Mouse (Mus musculus) CD4-positive, CD25-positive, alpha-beta regulatory T cell, adult 2 months (primary cell): ENCODE results near the gene Gm8068.
"Not testable (repeated sequence)": the region's sequence is repeated elsewhere in the genome, so short reads cannot be mapped to it uniquely, and the experiment has no call there.

Experiments
- DNase-seq: peaks from one replicate; pipeline ENCODE4 v3.0.0-alpha.2; 2012; ENCODE audit warnings: low read depth, low spot score

The Gm8068 gene

GRCm38 (mm10) chr14:41701785-41702184 is at the start of gene Gm8068:
Gene Gm8068 (minus strand): TSS chr14:41701885.
- not testable (repeated sequence) for DNase-seq

- DNase-seq: not testable (repeated sequence)
Measured at GRCm38 (mm10) chr14:41750514-41750913, 48.8 kb upstream of the Gm8068 start, which contains the start of gene Gm7929. Gene Gm7929 (minus strand): TSS chr14:41750614.

- DNase-seq: not testable (repeated sequence)
Measured at GRCm38 (mm10) chr14:41723437-41723836, 21.8 kb upstream of the Gm8068 start.

- DNase-seq: not testable (repeated sequence)
Measured at GRCm38 (mm10) chr14:41717180-41717579, 15.5 kb upstream of the Gm8068 start.

- DNase-seq: not testable (repeated sequence)
Measured at GRCm38 (mm10) chr14:41648176-41648575, 53.5 kb downstream of the Gm8068 start.
